Mouse (Mus musculus): ENCODE measurements at regions not wholly inside any gene's neighbourhood (a gene's known extent, or its start where the extent isn't known, plus 50 kb on each side); places are given as distances from the start of the nearest gene placed in this dataset.

GRCm38 (mm10) chr11:117036977-117037376 lies 78.0 kb upstream of the Sec14l1 start:
- in situ Hi-C loops (cut with MboI; ENCODE audit: low pct_unique_long_range_greater_than_20kb in 1 of 2, low sequenced_read_pairs in 2 of 2, unreplicated experiment in 1 of 2) = loop anchor here in 1 of 2 experiments (25.0 kb wide), 1 partner anchor 375 kb away; the partner anchor contains the start of genes Cygb and Prcd

GRCm38 (mm10) chr11:117038282-117039106 lies 76.5 kb upstream of the Sec14l1 start:
- in situ Hi-C loops (cut with MboI; ENCODE audit: low pct_unique_long_range_greater_than_20kb in 1 of 2, low sequenced_read_pairs in 2 of 2, unreplicated experiment in 1 of 2) = loop anchor here in 1 of 2 experiments (25.0 kb wide), 1 partner anchor 376 kb away; the partner anchor contains the start of genes Cygb and Prcd

GRCm38 (mm10) chr11:117040829-117041228 lies 74.1 kb upstream of the Sec14l1 start:
- in situ Hi-C loops (cut with MboI; ENCODE audit: low pct_unique_long_range_greater_than_20kb in 1 of 2, low sequenced_read_pairs in 2 of 2, unreplicated experiment in 1 of 2) = loop anchor here (10.0 to 25.0 kb wide), 2 partner anchors 156 to 379 kb away; partner anchors contain the start of genes Cygb (in 1 of the 2) and Prcd (in 1 of the 2)

- in situ Hi-C loops (cut with MboI; ENCODE audit: low pct_unique_long_range_greater_than_20kb in 1 of 2, low sequenced_read_pairs in 2 of 2, unreplicated experiment in 1 of 2) = loop anchor here (10.0 to 25.0 kb wide), 2 partner anchors 158 to 380 kb away; partner anchors contain the start of genes Cygb (in 1 of the 2) and Prcd (in 1 of the 2)
Measured at GRCm38 (mm10) chr11:117042336-117042735, 72.6 kb upstream of the Sec14l1 start.

GRCm38 (mm10) chr11:117043524-117043923 lies 71.4 kb upstream of the Sec14l1 start:
- in situ Hi-C loops (cut with MboI; ENCODE audit: low pct_unique_long_range_greater_than_20kb in 1 of 2, low sequenced_read_pairs in 2 of 2, unreplicated experiment in 1 of 2) = loop anchor here (10.0 to 25.0 kb wide), 2 partner anchors 159 to 381 kb away; partner anchors contain the start of genes Cygb (in 1 of the 2) and Prcd (in 1 of the 2)

GRCm38 (mm10) chr11:117044731-117045130 lies 70.2 kb upstream of the Sec14l1 start:
- in situ Hi-C loops (cut with MboI; ENCODE audit: low pct_unique_long_range_greater_than_20kb in 1 of 2, low sequenced_read_pairs in 2 of 2, unreplicated experiment in 1 of 2) = loop anchor here (10.0 to 25.0 kb wide), 2 partner anchors 160 to 382 kb away; partner anchors contain the start of genes Cygb (in 1 of the 2) and Prcd (in 1 of the 2)

GRCm38 (mm10) chr11:117046636-117047035 lies 68.3 kb upstream of the Sec14l1 start:
- in situ Hi-C loops (cut with MboI; ENCODE audit: low pct_unique_long_range_greater_than_20kb in 1 of 2, low sequenced_read_pairs in 2 of 2, unreplicated experiment in 1 of 2) = loop anchor here (10.0 to 25.0 kb wide), 2 partner anchors 162 to 384 kb away; partner anchors contain the start of genes Cygb (in 1 of the 2) and Prcd (in 1 of the 2)

GRCm38 (mm10) chr11:117047172-117047950 lies 67.6 kb upstream of the Sec14l1 start:
- in situ Hi-C loops (cut with MboI; ENCODE audit: low pct_unique_long_range_greater_than_20kb in 1 of 2, low sequenced_read_pairs in 2 of 2, unreplicated experiment in 1 of 2) = loop anchor here (10.0 to 25.0 kb wide), 2 partner anchors 163 to 385 kb away; partner anchors contain the start of genes Cygb (in 1 of the 2) and Prcd (in 1 of the 2)

- in situ Hi-C loops (cut with MboI; ENCODE audit: low pct_unique_long_range_greater_than_20kb in 1 of 2, low sequenced_read_pairs in 2 of 2, unreplicated experiment in 1 of 2) = loop anchor here (10.0 to 25.0 kb wide), 2 partner anchors 164 to 387 kb away; partner anchors contain the start of genes Cygb (in 1 of the 2) and Prcd (in 1 of the 2)
Measured at GRCm38 (mm10) chr11:117048911-117049310, 66.1 kb upstream of the Sec14l1 start.

GRCm38 (mm10) chr11:117050788-117051187 lies 64.2 kb upstream of the Sec14l1 start:
- in situ Hi-C loops (cut with MboI; ENCODE audit: low pct_unique_long_range_greater_than_20kb in 1 of 2, low sequenced_read_pairs in 2 of 2, unreplicated experiment in 1 of 2) = loop anchor here (10.0 to 25.0 kb wide), 2 partner anchors 312 to 416 kb away; no protein-coding TSS in a partner anchor

GRCm38 (mm10) chr11:117056958-117057357 lies 58.0 kb upstream of the Sec14l1 start:
- in situ Hi-C loops (cut with MboI; ENCODE audit: low pct_unique_long_range_greater_than_20kb in 1 of 2, low sequenced_read_pairs in 2 of 2, unreplicated experiment in 1 of 2) = loop anchor here (10.0 to 25.0 kb wide), 2 partner anchors 305 to 422 kb away; no protein-coding TSS in a partner anchor

GRCm38 (mm10) chr11:117057451-117057850 lies 57.5 kb upstream of the Sec14l1 start:
- in situ Hi-C loops (cut with MboI; ENCODE audit: low pct_unique_long_range_greater_than_20kb in 1 of 2, low sequenced_read_pairs in 2 of 2, unreplicated experiment in 1 of 2) = loop anchor here (10.0 to 25.0 kb wide), 2 partner anchors 305 to 423 kb away; no protein-coding TSS in a partner anchor

- in situ Hi-C loops (cut with MboI; ENCODE audit: low pct_unique_long_range_greater_than_20kb in 1 of 2, low sequenced_read_pairs in 2 of 2, unreplicated experiment in 1 of 2) = loop anchor here (10.0 to 25.0 kb wide), 2 partner anchors 303 to 424 kb away; no protein-coding TSS in a partner anchor
Measured at GRCm38 (mm10) chr11:117059120-117059519, 55.8 kb upstream of the Sec14l1 start.

GRCm38 (mm10) chr11:117059981-117060705 lies 54.8 kb upstream of the Sec14l1 start:
- in situ Hi-C loops (cut with MboI; ENCODE audit: low pct_unique_long_range_greater_than_20kb in 1 of 2, low sequenced_read_pairs in 2 of 2, unreplicated experiment in 1 of 2) = loop anchor here (10.0 to 25.0 kb wide), 2 partner anchors 302 to 425 kb away; no protein-coding TSS in a partner anchor

- in situ Hi-C loops (cut with MboI; ENCODE audit: low pct_unique_long_range_greater_than_20kb in 1 of 2, low sequenced_read_pairs in 2 of 2, unreplicated experiment in 1 of 2) = loop anchor here in 1 of 2 experiments (25.0 kb wide), 1 partner anchor 301 kb away; no protein-coding TSS in a partner anchor
Measured at GRCm38 (mm10) chr11:117060706-117061337, 54.1 kb upstream of the Sec14l1 start.

GRCm38 (mm10) chr11:117062772-117063499 lies 52.0 kb upstream of the Sec14l1 start:
- in situ Hi-C loops (cut with MboI; ENCODE audit: low pct_unique_long_range_greater_than_20kb in 1 of 2, low sequenced_read_pairs in 2 of 2, unreplicated experiment in 1 of 2) = loop anchor here in 1 of 2 experiments (25.0 kb wide), 1 partner anchor 299 kb away; no protein-coding TSS in a partner anchor

Data from mouse embryonic stem cell (cell line).